Mouse (Mus musculus) lung, adult 2 months (tissue): ENCODE measurements around the gene Oas2. TPM values are rescaled to one million over a fixed set of nuclear protein-coding genes. Genes with fewer than 3 reads are reported as not detected.

Experiments
- DNase-seq: peaks from one replicate; pipeline ENCODE4 v3.0.0; 2022
- H3K4me1 ChIP-seq: fragments of 200-500 bp; 2 replicates; pipeline ENCODE4 v1.6.1; 2011; ENCODE audit warnings: low read length; ENCODE audit not compliant: control insufficient read depth, insufficient read depth
- H3K4me3 ChIP-seq: fragments of 200-500 bp; replicated peaks from 2 replicates; pipeline ENCODE3; 2011; ENCODE audit warnings: low read depth, mild to moderate bottlenecking, control low read depth, low read length; ENCODE audit errors: extremely low read depth
- CTCF ChIP-seq: fragments of 200-500 bp; IDR thresholded peaks from 2 replicates; pipeline ENCODE4 v1.5.1; 2011; ENCODE audit warnings: mild to moderate bottlenecking, low read length, control low read depth; ENCODE audit not compliant: insufficient read depth
- POLR2A ChIP-seq: fragments of 200-500 bp; IDR thresholded peaks from 2 replicates; pipeline ENCODE4 v1.6.1; 2011; ENCODE audit warnings: low read depth, mild to moderate bottlenecking, control low read depth, low read length, borderline replicate concordance; ENCODE audit errors: extremely low read depth
- WGBS: fragments of 180-500 bp; shearing (Covaris S2); methylation state at CpG from one replicate; pipeline ENCODE4 v1.1.7; 2018; 5-methylcytosine and 5-hydroxymethylcytosine counted together
- polyA plus RNA-seq: library from polyadenylated mRNA; depleted of rRNA; stranded (reverse); fragments of >200 nt; gene quantifications from 2 replicates; pipeline ENCODE4 v1.2.3, GENCODE M21; 2012

Gene Oas2
- polyA plus RNA-seq, 1 experiment: 4.5 TPM

DNA sequence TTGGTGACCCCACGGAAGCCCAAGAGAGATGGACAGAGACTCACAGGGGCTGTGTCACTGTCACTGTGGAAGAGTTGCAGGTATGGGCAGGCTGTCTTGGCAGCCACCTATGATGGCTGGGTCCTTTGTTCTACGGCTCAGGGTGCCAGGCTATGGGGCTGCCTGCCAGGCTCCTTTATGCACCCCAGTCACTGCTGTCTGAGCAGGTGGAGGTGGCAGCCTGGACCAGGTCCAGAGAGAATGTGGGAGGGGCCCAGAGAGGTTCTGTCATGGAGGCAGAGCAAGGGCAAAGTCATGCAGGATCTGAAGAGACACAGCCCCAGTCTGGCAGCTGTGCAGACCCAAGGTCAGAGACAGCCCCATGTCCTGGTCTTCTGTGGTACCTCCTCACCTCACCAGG is 46.7 kb downstream of the Oas2 start:
- H3K4me1 ChIP-seq: no peaks in the 10 kb centered on the region
- no peak overlapping the region for H3K4me3 ChIP-seq
- DNase-seq: no peak
- WGBS: 68% methylated on average over 2 of the region's 2 CpGs
- TF ChIP-seq POLR2A: no peak
- TF ChIP-seq CTCF: no peak

- 76% methylated on average over 4 of the region's 4 CpGs for WGBS
- TF ChIP-seq POLR2A (no peak), CTCF (no peak)
Measured at GRCm38 (mm10) chr5:120702421-120702820, 47.2 kb downstream of the Oas2 start.

GRCm38 (mm10) chr5:120700996-120701790 is 48.5 kb downstream of the Oas2 start:
- Histone ChIP-seq H3K4me3 (no peak overlapping the region), H3K4me1 (no peaks in the 10 kb centered on the region)
- WGBS: 55% methylated on average over 11 of the region's 11 CpGs
- DNase-seq: no peak
- TF ChIP-seq CTCF (no peak), POLR2A (no peak)

More at GRCm38 (mm10) chr5:120702421-120702820, 47.2 kb downstream of the Oas2 start:
- DNase-seq: no peak
- Histone ChIP-seq H3K4me1 (no peaks in the 10 kb centered on the region), H3K4me3 (no peak overlapping the region)

DNA sequence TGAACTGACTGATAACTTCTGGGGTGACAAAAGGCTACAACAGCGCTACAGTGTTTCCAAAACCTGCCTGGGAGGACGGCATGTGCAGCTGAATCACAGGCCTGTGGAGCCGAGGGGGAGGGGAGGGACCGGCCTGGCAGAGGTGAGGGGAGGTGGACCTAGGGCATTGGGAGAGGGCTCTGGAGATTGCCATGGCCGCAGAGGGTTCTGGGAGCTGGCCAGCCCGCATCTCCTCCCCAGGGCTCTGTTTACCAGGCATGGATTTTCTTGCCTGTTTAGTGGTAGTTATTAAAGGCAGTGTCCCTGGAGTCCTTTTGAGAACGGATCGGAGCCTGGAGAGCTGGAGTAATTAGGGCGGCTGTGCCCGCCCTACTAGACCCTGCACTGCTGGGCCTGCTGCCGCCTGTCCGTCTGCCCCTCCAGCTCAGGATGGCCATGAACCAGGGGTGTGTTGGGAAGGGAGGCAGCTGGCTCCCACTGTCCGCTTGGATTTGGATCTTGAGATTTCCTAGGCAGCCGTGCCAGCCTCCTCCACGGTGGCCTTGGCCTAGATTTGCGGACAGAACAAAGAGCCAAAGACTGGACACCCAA is 50.8 kb downstream of the Oas2 start:
- Histone ChIP-seq H3K4me1 (no peaks in the 10 kb centered on the region), H3K4me3 (no peak overlapping the region)
- no peak for DNase-seq
- no peak for TF ChIP-seq CTCF
- no peak for TF ChIP-seq POLR2A
- 58% methylated on average over 16 of the region's 16 CpGs for WGBS

- H3K4me1 ChIP-seq: no peaks in the 10 kb centered on the region
- H3K4me3 ChIP-seq: no peak overlapping the region
- DNase-seq: no peak
- 71% methylated on average over 3 of the region's 3 CpGs for WGBS
- no peak for TF ChIP-seq POLR2A
- no peak for TF ChIP-seq CTCF
Measured at GRCm38 (mm10) chr5:120698181-120698580, 51.5 kb downstream of the Oas2 start.

- WGBS: 56% methylated on average over 4 of the region's 4 CpGs
- H3K4me1 ChIP-seq: no peaks in the 10 kb centered on the region
- no peak for DNase-seq
- TF ChIP-seq CTCF: no peak
- no peak for TF ChIP-seq POLR2A
- no peak overlapping the region for H3K4me3 ChIP-seq
Measured at GRCm38 (mm10) chr5:120696865-120697264, 52.8 kb downstream of the Oas2 start.

DNA sequence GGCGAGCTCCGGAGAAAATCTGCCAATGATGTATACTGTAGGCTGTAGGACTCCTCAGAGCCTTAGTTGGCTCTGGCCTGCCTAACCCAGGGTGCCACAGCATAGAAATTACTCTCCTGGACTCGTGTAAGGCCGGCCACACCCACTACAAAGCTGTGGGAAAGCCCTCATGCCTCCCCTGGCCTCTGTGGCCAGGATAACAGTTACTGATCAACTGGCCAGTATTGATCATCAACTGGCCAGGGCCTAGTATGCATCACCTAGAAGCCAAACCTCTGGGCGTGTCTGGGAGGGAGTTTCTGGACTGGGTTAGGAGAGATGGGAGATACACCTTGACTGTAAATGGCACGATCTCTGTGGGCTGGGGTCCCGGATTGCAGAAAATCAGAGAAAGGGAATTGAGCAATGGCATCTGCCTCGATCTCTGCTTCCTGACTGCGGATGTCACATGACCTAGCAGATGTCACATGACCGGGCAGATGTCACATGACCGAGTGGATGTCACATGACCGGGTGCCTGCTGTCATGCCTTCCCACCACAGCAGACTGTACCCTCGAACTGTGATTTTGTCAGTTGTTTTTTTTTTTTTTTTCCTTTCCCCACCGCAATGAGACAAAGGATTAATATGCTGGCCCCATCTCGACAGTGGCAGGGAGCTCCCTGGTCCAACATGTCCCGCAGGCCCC is 53.5 kb downstream of the Oas2 start:
- DNase-seq: no peak
- TF ChIP-seq CTCF: no peak
- TF ChIP-seq POLR2A: no peak
- Histone ChIP-seq H3K4me1 (no peaks in the 10 kb centered on the region), H3K4me3 (no peak overlapping the region)
- 66% methylated on average over 16 of the region's 16 CpGs for WGBS

DNA sequence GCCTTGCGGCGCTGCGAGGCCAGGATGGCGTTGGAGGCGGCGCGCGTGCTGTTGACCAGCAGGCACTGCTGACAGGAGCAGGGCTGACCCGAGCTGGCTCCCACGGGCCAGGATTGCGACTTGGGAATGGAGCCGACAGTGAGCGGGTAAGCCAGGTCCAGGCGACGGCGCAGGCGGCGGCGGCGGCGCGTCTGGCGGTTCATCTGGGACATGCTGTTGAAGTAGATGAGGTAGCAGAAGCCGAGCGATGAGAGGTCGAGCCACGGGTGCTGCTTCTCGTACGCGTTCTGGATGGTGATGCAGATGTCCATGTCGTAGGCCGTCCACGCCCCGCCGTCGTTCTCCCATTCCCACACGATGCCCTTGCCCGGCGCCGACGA is 55.0 kb downstream of the Oas2 start:
- TF ChIP-seq CTCF: no peak
- 8% methylated on average over 41 of the region's 41 CpGs for WGBS
- H3K4me1 ChIP-seq: no peaks in the 10 kb centered on the region
- DNase-seq: no peak
- no peak overlapping the region for H3K4me3 ChIP-seq

GRCm38 (mm10) chr5:120693931-120694694 is 55.5 kb downstream of the Oas2 start:
- 19% methylated on average over 38 of the region's 38 CpGs for WGBS
- H3K4me3 ChIP-seq: no peak overlapping the region
- TF ChIP-seq CTCF: no peak
- DNase-seq: no peak
- no peaks in the 10 kb centered on the region for H3K4me1 ChIP-seq
